Mouse (Mus musculus) embryonic facial prominence, embryonic 14.5 days (tissue): ENCODE results near the gene Lss. TPM values are rescaled to one million over a fixed set of nuclear protein-coding genes. Genes with fewer than 3 reads are reported as not detected.
A peak's percentile ranks its signal among the peaks of the same experiment; 100 is the strongest.

Experiments
- ATAC-seq: fragments of 200-750 bp; cut with Nextera tagmentation; 2 replicates; pipeline ENCODE4 v1.8.0; 2017; ENCODE audit warnings: low read depth, moderate number of reproducible peaks, moderate TSS enrichment
- DNase-seq: peaks from one replicate; pipeline ENCODE4 v3.0.0-alpha.2; 2015; ENCODE audit warnings: low spot score
- H3K27ac ChIP-seq: fragments of 300-500 bp; sonication (generic); replicated peaks from 2 replicates; pipeline ENCODE4 v1.5.1; 2014; ENCODE audit warnings: low read depth, mild to moderate bottlenecking, low read length, moderate library complexity
- H3K27me3 ChIP-seq: fragments of 300-500 bp; sonication (generic); replicated peaks from 2 replicates; pipeline ENCODE4 v1.6.1; 2014; ENCODE audit warnings: low read length; ENCODE audit not compliant: control insufficient read depth, insufficient read depth
- H3K36me3 ChIP-seq: fragments of 300-500 bp; sonication (generic); 2 replicates; pipeline ENCODE4 v1.6.1; 2014; ENCODE audit warnings: low read length, mixed read lengths; ENCODE audit not compliant: control insufficient read depth, insufficient read depth
- H3K4me1 ChIP-seq: fragments of 300-500 bp; sonication (generic); 2 replicates; pipeline ENCODE4 v1.6.1; 2014; ENCODE audit warnings: antibody characterized with exemption, low read length; ENCODE audit not compliant: control insufficient read depth, insufficient read depth
- H3K4me2 ChIP-seq: fragments of 300-500 bp; sonication (generic); 2 replicates; pipeline ENCODE4 v1.6.1; 2014; ENCODE audit warnings: low read depth, mild to moderate bottlenecking, low read length, moderate library complexity, mixed read lengths
- H3K4me3 ChIP-seq: fragments of 300-500 bp; sonication (generic); 2 replicates; pipeline ENCODE4 v1.5.1; 2014; ENCODE audit warnings: low read depth, mild to moderate bottlenecking, low read length
- H3K9ac ChIP-seq: fragments of 300-500 bp; sonication (generic); 2 replicates; pipeline ENCODE4 v1.6.1; 2014; ENCODE audit warnings: low read depth, mild to moderate bottlenecking, low read length, moderate library complexity, mixed read lengths
- H3K9me3 ChIP-seq: fragments of 300-500 bp; sonication (generic); 2 replicates; pipeline ENCODE4 v1.6.1; 2016; ENCODE audit warnings: low read length; ENCODE audit not compliant: control insufficient read depth
- WGBS: fragments of 180-500 bp; shearing (Covaris S2); extraction: QIAGEN DNeasy Blood & Tissue Kit; methylation state at CpG from one replicate; pipeline ENCODE4 v1.1.7; 2014; 5-methylcytosine and 5-hydroxymethylcytosine counted together
- polyA plus RNA-seq: library from polyadenylated mRNA; unstranded; fragments of >200 nt; fragmentation: Nextera tagmentation; extraction: Ambion mirVana; gene quantifications from 2 replicates; pipeline ENCODE4 v1.2.1, GENCODE M21; 2014

The Lss gene
- polyA plus RNA-seq, 1 experiment from 2014 or later: 19.2 TPM

DNA sequence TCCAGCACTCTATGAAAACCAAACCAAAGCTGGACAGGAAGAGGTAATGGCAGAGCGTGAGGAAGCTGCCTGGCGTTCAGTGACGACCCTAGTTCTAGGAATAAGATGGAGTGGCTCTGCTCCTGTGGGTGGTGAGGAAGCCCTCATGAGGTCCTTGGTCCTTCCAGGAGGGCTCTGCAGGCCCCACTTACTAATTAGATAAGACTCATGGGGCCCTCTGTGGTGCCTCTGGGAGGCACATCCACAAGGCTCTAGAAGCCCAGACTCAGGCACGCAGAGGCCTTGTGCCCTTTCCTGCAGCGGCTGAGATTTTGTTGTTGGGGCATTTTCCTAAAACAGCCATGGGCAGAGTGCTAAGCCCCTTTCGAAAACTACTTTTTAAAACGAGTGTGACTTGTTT is 25.5 kb upstream of the Lss start:
- ATAC-seq (no peak), DNase-seq (no peak)
- Histone ChIP-seq H3K27ac (no peak overlapping the region), H3K4me3 (no peak overlapping the region), H3K4me2 (no peak overlapping the region), H3K4me1 (no peaks in the 10 kb centered on the region), H3K9ac (no peak overlapping the region), H3K27me3 (no peaks in the 10 kb centered on the region), H3K9me3 (no peaks in the 10 kb centered on the region), H3K36me3 (peaks cover 93% of the 10 kb centered on the region)
- WGBS: 96% methylated on average over 7 of the region's 7 CpGs

DNA sequence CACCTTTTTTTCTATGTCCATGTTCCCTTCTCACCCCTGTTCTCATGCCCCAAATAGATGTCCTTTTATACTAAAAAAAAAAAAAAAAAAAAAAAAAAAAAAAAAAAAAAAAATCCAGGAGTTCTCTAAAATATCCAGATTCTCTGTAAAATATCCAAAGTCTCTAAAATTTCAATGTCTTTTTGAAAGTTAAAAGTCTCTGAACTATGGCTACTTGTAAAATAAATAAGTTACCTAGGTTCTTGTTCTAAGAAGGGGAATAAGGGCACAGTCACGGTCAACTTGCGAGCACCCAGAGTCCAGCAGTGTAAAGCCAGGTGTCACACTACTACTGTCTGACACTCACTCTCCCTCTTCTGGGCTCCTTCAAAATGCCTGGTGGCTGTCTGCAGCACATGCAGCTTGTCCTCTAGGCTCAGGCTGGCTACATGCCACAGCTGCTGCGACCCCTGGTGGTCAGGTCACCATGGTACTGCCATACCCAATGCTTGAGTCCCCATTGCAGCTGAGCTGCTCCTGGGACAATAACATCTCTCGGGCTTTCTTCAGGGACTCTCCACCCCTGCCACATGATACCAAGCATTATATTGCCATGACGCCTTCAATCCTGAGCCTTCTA is 18.3 kb upstream of the Lss start:
- Histone ChIP-seq H3K27me3 (no peaks in the 10 kb centered on the region), H3K4me1 (no peaks in the 10 kb centered on the region), H3K36me3 (peaks cover 68% of the 10 kb centered on the region), H3K27ac (no peak overlapping the region), H3K9me3 (0 out of 2 replicates have a peak, but pooled peaks cover 3% of the 10 kb centered on the region), H3K9ac (no peak overlapping the region), H3K4me3 (no peak overlapping the region), H3K4me2 (no peak overlapping the region)
- peak; percentile 65 for DNase-seq
- whole genome bisulfite sequencing: 49% methylated on average over 5 of the region's 5 CpGs
- ATAC-seq: peak; percentile 84

DNA sequence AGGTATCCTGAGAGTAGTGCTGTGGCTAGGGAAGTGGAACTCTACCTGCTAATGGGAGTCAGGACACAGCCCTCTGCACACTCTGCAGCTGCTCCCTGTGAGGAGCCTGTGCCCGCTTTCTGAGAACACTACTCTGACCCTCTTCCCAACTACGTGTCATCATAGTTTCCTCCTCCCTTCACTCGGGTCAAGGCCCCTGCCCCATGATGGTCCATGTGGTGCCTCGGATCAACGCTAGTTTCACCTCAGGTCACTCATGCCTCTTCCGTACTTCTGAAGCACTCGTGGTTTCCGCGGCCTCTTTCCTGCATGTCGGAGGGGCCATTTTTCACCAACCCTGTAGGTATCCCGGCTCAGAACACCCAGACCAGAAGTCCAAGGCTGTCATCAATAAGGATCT is 466 bp upstream of the Lss start:
- Histone ChIP-seq H3K9me3 (no peaks in the 10 kb centered on the region), H3K9ac (peak overlapping the region; percentile 58), H3K36me3 (peaks cover 27% of the 10 kb centered on the region), H3K27ac (peak overlapping the region; percentile 50; the same call in 1 of the 2 replicates), H3K4me2 (peak overlapping the region; percentile 90), H3K4me3 (peak overlapping the region; percentile 77), H3K27me3 (no peaks in the 10 kb centered on the region), H3K4me1 (no peaks in the 10 kb centered on the region)
- ATAC-seq (peak; percentile 60), DNase-seq (no peak)
- 3% methylated on average over 11 of the region's 11 CpGs for WGBS

DNA sequence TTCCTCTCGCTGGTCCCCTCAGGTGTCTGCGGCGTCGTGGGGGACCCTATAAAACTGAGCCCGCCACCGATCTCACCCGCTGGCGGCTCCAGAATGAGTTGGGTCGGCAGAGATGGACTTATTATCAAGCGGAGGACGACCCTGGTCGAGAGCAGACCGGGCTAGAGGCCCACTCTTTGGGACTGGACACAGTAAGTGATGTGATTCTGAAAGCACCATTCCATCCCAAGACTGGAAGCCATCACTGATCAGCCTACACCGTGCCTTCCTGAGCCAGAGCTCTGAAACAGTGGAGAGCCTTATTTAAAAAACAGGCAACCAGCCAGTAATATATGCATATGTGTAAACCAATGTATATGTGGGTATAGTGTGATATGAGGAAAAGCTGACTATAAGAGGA is 440 bp downstream of the Lss start:
- Histone ChIP-seq H3K4me1 (no peaks in the 10 kb centered on the region), H3K27me3 (no peaks in the 10 kb centered on the region), H3K9ac (peak overlapping the region; percentile 76), H3K27ac (peak overlapping the region; percentile 50), H3K4me3 (peak overlapping the region; percentile 77), H3K36me3 (peaks cover 34% of the 10 kb centered on the region), H3K4me2 (peak overlapping the region; percentile 90), H3K9me3 (no peaks in the 10 kb centered on the region)
- under 1% methylated on average over 14 of the region's 14 CpGs for WGBS
- ATAC-seq: peak; percentile 5
- no peak for DNase-seq

DNA sequence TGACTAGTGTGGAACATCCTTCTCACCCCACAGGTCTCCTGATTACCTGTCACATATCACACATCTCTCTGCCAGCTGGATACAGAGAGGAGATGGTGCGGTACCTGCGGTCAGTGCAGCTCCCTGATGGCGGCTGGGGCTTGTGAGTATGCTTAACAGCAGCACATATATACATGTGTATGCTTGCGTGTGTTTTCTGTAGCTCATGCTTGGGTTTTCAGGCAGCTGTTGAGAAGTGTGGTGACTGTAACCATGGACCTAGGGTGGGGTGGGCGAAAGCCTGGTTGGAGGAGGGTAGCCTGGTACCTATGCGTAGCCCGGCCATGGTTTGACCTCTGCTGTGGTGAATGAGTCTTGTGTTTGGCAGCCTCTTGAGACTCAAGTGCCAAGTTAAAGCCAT is 4.1 kb downstream of the Lss start:
- Histone ChIP-seq H3K36me3 (peaks cover 69% of the 10 kb centered on the region), H3K4me3 (no peak overlapping the region), H3K9ac (no peak overlapping the region), H3K9me3 (no peaks in the 10 kb centered on the region), H3K27ac (no peak overlapping the region), H3K4me1 (no peaks in the 10 kb centered on the region), H3K27me3 (no peaks in the 10 kb centered on the region), H3K4me2 (no peak overlapping the region)
- DNase-seq (no peak), ATAC-seq (no peak)
- 94% methylated on average over 7 of the region's 7 CpGs for WGBS

DNA sequence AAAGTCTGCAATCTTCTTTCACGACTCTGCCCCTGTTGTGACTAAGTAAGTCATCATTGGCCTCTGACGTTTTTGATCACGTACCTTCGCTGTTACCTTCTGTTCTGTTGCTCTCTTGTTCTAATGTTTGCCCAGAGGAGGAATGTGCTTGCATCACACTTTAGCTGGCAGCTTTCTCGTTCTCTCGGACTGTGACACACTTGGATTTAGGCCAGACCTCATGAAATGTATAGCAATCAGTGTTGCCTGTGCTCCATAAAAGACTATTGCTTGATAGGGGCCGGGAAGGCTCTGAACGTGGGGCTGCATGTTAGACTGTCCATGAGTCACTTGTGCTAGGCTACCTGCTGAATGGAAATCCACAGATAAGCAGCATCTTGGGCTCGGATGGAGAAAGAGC is 6.2 kb downstream of the Lss start:
- Histone ChIP-seq H3K4me2 (no peak overlapping the region), H3K27me3 (no peaks in the 10 kb centered on the region), H3K4me3 (no peak overlapping the region), H3K9ac (no peak overlapping the region), H3K27ac (no peak overlapping the region), H3K36me3 (peaks cover 90% of the 10 kb centered on the region), H3K4me1 (no peaks in the 10 kb centered on the region), H3K9me3 (no peaks in the 10 kb centered on the region)
- WGBS: 79% methylated on average over 9 of the region's 9 CpGs
- DNase-seq (peak; percentile 11), ATAC-seq (no peak)

DNA sequence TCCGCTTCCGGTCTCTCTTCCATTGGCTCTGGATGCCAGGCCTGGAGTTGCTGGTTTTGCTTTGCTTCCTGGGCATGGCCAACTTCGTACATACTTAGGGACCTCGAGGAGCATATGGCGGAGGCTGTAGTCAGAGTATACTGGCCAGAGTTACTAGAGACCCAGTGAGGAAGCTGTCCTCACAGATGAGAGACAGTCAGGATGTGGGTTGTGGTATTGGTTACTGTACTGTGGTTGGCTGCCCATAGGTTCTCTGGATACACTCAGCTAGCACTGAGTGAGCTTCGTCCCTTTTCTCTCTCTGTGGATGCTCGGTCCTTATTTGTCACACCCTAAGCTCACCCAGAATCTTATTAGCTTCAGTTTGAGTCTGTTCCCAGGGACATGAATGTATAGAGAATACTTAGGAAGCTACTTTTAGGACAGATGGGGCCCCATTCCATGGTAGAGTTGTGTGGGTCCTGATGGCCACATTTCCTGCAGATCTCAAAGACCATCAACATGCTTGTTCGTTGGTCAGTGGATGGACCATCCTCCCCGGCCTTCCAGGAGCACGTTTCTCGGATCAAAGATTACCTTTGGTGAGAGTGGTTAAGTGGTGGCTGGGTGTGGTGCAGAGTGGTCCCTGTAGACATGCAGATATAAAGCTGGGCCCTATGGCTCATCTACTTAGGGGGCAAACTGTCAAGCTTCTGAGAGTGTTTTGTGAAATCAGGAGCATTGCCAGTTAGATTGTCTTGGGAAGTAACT is 10.1 kb downstream of the Lss start:
- no peak for ATAC-seq
- Histone ChIP-seq H3K9me3 (no peaks in the 10 kb centered on the region), H3K9ac (no peak overlapping the region), H3K36me3 (peaks cover 97% of the 10 kb centered on the region), H3K4me3 (no peak overlapping the region), H3K27ac (no peak overlapping the region), H3K27me3 (no peaks in the 10 kb centered on the region), H3K4me2 (no peak overlapping the region), H3K4me1 (no peaks in the 10 kb centered on the region)
- WGBS: 90% methylated on average over 11 of the region's 11 CpGs
- no peak for DNase-seq

DNA sequence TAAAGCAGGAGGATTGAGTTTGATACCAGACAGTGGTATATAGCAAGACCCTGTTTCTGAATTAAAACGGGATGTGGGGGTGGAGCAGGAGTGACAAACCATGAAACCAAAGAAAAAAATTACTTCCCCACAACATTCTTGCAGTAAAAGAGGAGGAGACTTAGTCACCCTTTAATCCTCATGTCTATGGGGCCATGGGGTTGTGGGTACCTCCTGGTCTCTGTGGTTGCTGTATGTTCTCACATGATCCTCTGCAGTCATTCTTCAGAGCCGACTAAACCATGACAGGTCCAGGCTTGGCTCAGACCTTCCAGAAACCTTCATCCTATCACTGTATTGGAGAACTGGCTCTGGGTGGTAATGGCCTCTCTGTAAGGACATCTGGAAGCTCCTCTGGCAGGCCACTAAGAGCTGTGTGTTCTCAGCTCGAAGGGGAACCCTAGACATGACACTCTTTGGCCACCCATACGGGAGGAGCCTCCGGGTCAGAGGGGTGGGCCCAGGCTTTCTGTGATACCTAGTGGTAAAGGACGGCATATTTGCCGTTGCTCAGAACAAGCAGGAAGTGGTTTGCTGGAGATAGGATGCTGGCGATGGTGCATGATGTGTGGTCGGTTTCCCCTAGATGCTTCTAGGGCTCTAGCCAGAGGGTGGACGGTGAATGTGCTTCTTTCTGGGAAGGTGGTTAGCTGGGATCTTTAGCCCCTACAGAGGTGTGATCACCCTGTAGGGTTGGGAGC is 11.4 kb downstream of the Lss start:
- Histone ChIP-seq H3K36me3 (peaks cover 98% of the 10 kb centered on the region), H3K27me3 (no peaks in the 10 kb centered on the region), H3K9ac (no peak overlapping the region), H3K9me3 (no peaks in the 10 kb centered on the region), H3K4me1 (no peaks in the 10 kb centered on the region), H3K4me2 (no peak overlapping the region), H3K27ac (no peak overlapping the region), H3K4me3 (no peak overlapping the region)
- ATAC-seq (no peak), DNase-seq (no peak)
- WGBS: 89% methylated on average over 10 of the region's 10 CpGs
